Mouse (Mus musculus): ENCODE measurements around the gene Clec12a. TPM values are rescaled to one million over a fixed set of nuclear protein-coding genes. Genes with fewer than 3 reads are reported as not detected.
"Not testable (repeated sequence)": the region's sequence is repeated elsewhere in the genome, so short reads cannot be mapped to it uniquely, and the experiment has no call there.

Clec12a gene
- 1.7 and 2.7 TPM in 2 replicates for polyA plus RNA-seq (2014; fragmentation: Nextera tagmentation; extraction: Ambion mirVana)

DNA sequence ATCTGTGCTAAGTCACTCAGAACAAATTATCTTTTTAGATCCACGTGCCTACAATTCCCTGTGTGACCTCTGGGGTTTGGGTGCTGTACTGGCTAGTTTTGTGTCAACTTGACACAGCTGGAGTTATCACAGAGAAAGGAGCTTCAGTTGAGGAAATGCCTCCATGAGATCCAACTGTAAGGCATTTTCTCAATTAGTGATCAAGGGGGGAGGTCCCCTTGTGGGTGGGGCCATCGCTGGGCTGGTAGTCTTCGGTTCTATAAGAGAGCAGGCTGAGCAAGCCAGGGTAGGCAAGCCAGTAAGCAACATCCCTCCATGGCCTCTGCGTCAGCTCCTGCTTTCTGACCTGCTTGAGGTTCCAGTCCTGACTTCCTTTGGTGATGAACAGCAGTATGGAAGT is at the start of gene Clec12a:
TSS of gene Clec12a (plus strand) at position 301 of the 400 bp plus-strand sequence.
- WGBS, result 68% methylated on average over 4 of the region's 4 CpGs
- not testable (repeated sequence) for H3K4me3 ChIP-seq (ENCODE audit: low read depth, low read length); ATAC-seq (replicated peaks; ENCODE audit: low FRiP score)

DNA sequence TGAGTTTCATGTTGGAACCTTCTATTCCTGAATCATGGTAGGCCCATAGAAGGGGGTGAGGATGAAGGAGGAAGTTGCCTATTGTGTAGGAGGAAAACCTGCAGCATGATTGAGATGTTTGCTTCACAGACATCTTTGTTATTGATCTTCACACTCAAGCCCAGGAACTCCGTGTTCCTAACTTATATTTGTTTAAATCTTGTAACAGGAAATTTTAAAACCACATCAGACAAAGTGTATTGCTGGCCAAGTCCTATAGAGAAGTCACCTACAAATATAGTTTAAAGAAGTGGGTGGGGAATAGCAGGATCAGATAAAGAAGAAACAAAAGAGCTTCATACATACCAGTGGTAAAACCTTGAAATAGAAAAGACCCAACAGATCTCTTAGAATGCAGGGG is 38.3 kb upstream of the Clec12a start:
- no peak overlapping the region for H3K27ac ChIP-seq (ENCODE audit: low read depth, low read length)
- no peak overlapping the region for H3K4me3 ChIP-seq (ENCODE audit: low read depth, low read length)
- WGBS, result 41% methylated on average over 1 of the region's 1 CpGs
- no peaks in the 10 kb centered on the region for H3K9me3 ChIP-seq (ENCODE audit: control insufficient read depth, low read length)
- no peak overlapping the region for H3K4me2 ChIP-seq
- H3K4me1 ChIP-seq (replicated peaks; ENCODE audit: control insufficient read depth, insufficient read depth, low read length), result no peaks in the 10 kb centered on the region
- no peak overlapping the region for H3K9ac ChIP-seq (ENCODE audit: low read depth, low read length)
- H3K27me3 ChIP-seq (replicated peaks; ENCODE audit: control insufficient read depth, insufficient read depth, low read length), result no peaks in the 10 kb centered on the region
- DNase-seq (ENCODE audit: low spot score), result no peak
- no peak for ATAC-seq (replicated peaks; ENCODE audit: low FRiP score)
- H3K36me3 ChIP-seq (ENCODE audit: control insufficient read depth, insufficient read depth, low read length), result no peaks in the 10 kb centered on the region

More for the DNA sequence above, at the start of gene Clec12a:
- H3K9ac ChIP-seq (ENCODE audit: low read depth, low read length); H3K27ac ChIP-seq (ENCODE audit: low read depth, low read length); H3K9me3 ChIP-seq (ENCODE audit: control insufficient read depth, low read length); DNase-seq (ENCODE audit: low spot score); H3K4me1 ChIP-seq (replicated peaks; ENCODE audit: control insufficient read depth, insufficient read depth, low read length); H3K36me3 ChIP-seq (ENCODE audit: control insufficient read depth, insufficient read depth, low read length); H3K27me3 ChIP-seq (replicated peaks; ENCODE audit: control insufficient read depth, insufficient read depth, low read length); H3K4me2 ChIP-seq: not testable (repeated sequence)

DNA sequence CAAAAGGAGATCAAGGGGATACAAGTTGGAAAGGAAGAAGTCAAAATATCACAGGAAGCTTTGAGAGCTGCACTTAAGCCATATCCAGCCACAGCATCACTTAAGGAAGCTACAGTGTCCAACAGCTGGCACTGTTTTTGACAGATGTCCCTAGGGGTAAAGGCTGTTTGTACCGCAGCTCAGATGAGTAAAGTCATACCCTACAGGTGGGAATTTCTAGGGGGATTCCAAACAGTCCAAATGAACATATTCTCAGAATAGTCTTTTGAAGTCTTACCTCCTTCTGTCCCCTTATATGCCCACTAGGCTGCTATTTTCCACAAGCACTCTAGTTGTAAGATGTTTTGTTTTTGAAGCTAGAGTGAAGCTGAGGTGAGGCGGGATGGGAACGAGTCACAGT is 30.0 kb upstream of the Clec12a start:
- no peak for DNase-seq (ENCODE audit: low spot score)
- Histone ChIP-seq H3K27me3 (replicated peaks; ENCODE audit: control insufficient read depth, insufficient read depth, low read length) (no peaks in the 10 kb centered on the region), H3K9me3 (ENCODE audit: control insufficient read depth, low read length) (no peaks in the 10 kb centered on the region), H3K27ac (ENCODE audit: low read depth, low read length) (no peak overlapping the region), H3K4me1 (replicated peaks; ENCODE audit: control insufficient read depth, insufficient read depth, low read length) (no peaks in the 10 kb centered on the region), H3K36me3 (ENCODE audit: control insufficient read depth, insufficient read depth, low read length) (no peaks in the 10 kb centered on the region), H3K9ac (ENCODE audit: low read depth, low read length) (no peak overlapping the region), H3K4me3 (ENCODE audit: low read depth, low read length) (no peak overlapping the region), H3K4me2 (no peak overlapping the region)
- ATAC-seq (replicated peaks; ENCODE audit: low FRiP score), result no peak
- 81% methylated on average over 3 of the region's 3 CpGs for WGBS

DNA sequence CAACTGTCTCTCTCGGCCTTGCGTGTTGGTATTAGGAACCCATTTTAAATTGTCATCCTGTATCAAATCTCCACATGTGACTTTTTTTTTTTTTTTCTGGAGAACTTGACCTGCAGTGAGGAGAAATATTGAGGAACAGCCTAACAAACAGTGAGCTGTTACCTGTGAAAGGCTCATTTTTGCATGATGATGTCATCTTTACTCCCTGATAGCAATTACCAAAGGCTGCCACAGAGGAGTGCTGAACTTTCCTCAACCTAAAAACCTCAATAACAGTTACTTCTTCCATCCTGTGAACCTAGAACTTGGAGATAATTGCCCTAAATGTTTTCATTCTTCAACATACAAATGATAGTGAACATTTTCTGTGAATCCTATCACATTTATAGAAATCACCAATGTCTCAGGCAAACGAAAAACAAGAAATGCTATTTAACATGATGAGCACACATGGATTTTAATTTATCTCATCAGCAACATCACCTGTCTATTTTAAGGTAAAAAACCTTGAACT is 27.8 kb upstream of the Clec12a start:
- WGBS, result 76% methylated on average over 3 of the region's 3 CpGs
- H3K27ac ChIP-seq (ENCODE audit: low read depth, low read length), result no peak overlapping the region
- no peak for ATAC-seq (replicated peaks; ENCODE audit: low FRiP score)
- H3K4me3 ChIP-seq (ENCODE audit: low read depth, low read length), result no peak overlapping the region
- H3K36me3 ChIP-seq (ENCODE audit: control insufficient read depth, insufficient read depth, low read length), result no peaks in the 10 kb centered on the region
- no peaks in the 10 kb centered on the region for H3K27me3 ChIP-seq (replicated peaks; ENCODE audit: control insufficient read depth, insufficient read depth, low read length)
- no peak overlapping the region for H3K4me2 ChIP-seq
- H3K4me1 ChIP-seq (replicated peaks; ENCODE audit: control insufficient read depth, insufficient read depth, low read length), result no peaks in the 10 kb centered on the region
- no peaks in the 10 kb centered on the region for H3K9me3 ChIP-seq (ENCODE audit: control insufficient read depth, low read length)
- no peak overlapping the region for H3K9ac ChIP-seq (ENCODE audit: low read depth, low read length)
- DNase-seq (ENCODE audit: low spot score), result no peak

DNA sequence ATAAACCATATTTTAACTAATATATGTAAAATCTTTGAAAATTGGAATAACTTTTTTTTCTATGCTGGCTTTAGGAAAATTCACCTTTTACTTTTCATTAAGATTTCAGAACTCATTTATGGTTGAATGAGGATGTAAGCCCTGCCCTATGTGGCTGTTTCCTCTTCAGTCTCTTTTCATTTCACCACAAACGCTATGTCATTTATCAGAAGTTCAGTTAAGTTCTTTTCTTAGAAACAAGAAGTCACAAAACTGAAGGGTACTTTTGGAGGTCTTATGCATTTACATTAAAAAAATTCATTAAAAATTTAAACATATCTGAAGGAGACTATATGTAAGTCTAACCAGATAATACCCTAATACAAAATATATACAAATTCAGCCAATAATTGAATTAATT is 26.8 kb upstream of the Clec12a start:
- no peaks in the 10 kb centered on the region for H3K4me1 ChIP-seq (replicated peaks; ENCODE audit: control insufficient read depth, insufficient read depth, low read length)
- H3K4me2 ChIP-seq, result no peak overlapping the region
- no peak overlapping the region for H3K4me3 ChIP-seq (ENCODE audit: low read depth, low read length)
- no peaks in the 10 kb centered on the region for H3K27me3 ChIP-seq (replicated peaks; ENCODE audit: control insufficient read depth, insufficient read depth, low read length)
- no peak overlapping the region for H3K27ac ChIP-seq (ENCODE audit: low read depth, low read length)
- no peaks in the 10 kb centered on the region for H3K36me3 ChIP-seq (ENCODE audit: control insufficient read depth, insufficient read depth, low read length)
- DNase-seq (ENCODE audit: low spot score), result no peak
- no peak overlapping the region for H3K9ac ChIP-seq (ENCODE audit: low read depth, low read length)
- 32% methylated on average over 1 of the region's 1 CpGs for WGBS
- no peaks in the 10 kb centered on the region for H3K9me3 ChIP-seq (ENCODE audit: control insufficient read depth, low read length)
- no peak for ATAC-seq (replicated peaks; ENCODE audit: low FRiP score)

DNA sequence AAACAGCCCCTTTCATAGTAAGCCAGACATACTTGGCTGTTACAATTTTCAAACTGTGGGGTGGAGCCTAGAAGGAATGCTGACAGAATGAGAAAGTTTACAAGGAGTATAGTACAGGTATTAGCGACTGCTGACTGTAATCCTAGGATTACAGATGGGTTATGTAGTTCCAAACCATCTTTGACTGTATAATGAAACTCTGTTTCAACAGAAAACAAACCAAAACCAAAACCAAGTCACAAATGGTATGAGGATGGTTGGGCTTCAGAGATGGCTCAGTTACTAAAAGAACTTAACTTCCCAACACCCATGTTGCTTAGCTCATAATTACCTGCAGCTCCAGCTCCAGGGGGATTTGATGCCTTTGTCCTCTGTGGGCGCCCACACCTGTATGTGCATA is 26.0 kb upstream of the Clec12a start:
- WGBS, result 70% methylated on average over 2 of the region's 2 CpGs
- no peak overlapping the region for H3K27ac ChIP-seq (ENCODE audit: low read depth, low read length)
- ATAC-seq (replicated peaks; ENCODE audit: low FRiP score), result no peak

DNA sequence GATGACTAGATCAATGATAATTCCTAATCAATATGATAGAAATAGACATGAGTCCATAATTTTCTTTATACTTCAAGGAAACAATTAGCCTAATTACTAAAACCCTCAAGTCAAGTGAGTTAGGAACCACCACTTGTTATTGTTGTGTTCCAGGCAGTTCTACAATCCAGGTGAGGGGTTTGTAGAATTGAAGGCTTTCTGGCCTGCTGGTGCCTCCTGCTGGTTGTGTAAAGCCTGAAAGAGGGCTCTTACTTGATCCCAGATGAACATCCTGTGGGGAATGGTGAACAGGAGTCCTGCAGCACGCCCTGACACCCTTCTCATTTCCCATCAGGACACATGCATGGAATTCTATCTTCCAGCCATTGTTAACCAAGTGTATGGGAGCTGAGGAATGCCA is 24.1 kb upstream of the Clec12a start:
- 39% methylated on average over 1 of the region's 1 CpGs for WGBS
- H3K27me3 ChIP-seq (replicated peaks; ENCODE audit: control insufficient read depth, insufficient read depth, low read length), result no peaks in the 10 kb centered on the region
- H3K36me3 ChIP-seq (ENCODE audit: control insufficient read depth, insufficient read depth, low read length), result no peaks in the 10 kb centered on the region
- H3K4me1 ChIP-seq (replicated peaks; ENCODE audit: control insufficient read depth, insufficient read depth, low read length), result no peaks in the 10 kb centered on the region
- H3K4me2 ChIP-seq, result no peak overlapping the region
- ATAC-seq (replicated peaks; ENCODE audit: low FRiP score) (no peak), DNase-seq (ENCODE audit: low spot score) (no peak)
- no peak overlapping the region for H3K4me3 ChIP-seq (ENCODE audit: low read depth, low read length)
- H3K9ac ChIP-seq (ENCODE audit: low read depth, low read length), result no peak overlapping the region
- H3K9me3 ChIP-seq (ENCODE audit: control insufficient read depth, low read length), result no peaks in the 10 kb centered on the region
- H3K27ac ChIP-seq (ENCODE audit: low read depth, low read length), result no peak overlapping the region

More for the DNA sequence above, 26.0 kb upstream of the Clec12a start:
- H3K9me3 ChIP-seq (ENCODE audit: control insufficient read depth, low read length), result no peaks in the 10 kb centered on the region
- H3K4me3 ChIP-seq (ENCODE audit: low read depth, low read length), result no peak overlapping the region
- no peak overlapping the region for H3K9ac ChIP-seq (ENCODE audit: low read depth, low read length)
- no peak for DNase-seq (ENCODE audit: low spot score)
- H3K27me3 ChIP-seq (replicated peaks; ENCODE audit: control insufficient read depth, insufficient read depth, low read length), result no peaks in the 10 kb centered on the region
- H3K4me1 ChIP-seq (replicated peaks; ENCODE audit: control insufficient read depth, insufficient read depth, low read length), result no peaks in the 10 kb centered on the region
- no peaks in the 10 kb centered on the region for H3K36me3 ChIP-seq (ENCODE audit: control insufficient read depth, insufficient read depth, low read length)
- H3K4me2 ChIP-seq, result no peak overlapping the region

DNA sequence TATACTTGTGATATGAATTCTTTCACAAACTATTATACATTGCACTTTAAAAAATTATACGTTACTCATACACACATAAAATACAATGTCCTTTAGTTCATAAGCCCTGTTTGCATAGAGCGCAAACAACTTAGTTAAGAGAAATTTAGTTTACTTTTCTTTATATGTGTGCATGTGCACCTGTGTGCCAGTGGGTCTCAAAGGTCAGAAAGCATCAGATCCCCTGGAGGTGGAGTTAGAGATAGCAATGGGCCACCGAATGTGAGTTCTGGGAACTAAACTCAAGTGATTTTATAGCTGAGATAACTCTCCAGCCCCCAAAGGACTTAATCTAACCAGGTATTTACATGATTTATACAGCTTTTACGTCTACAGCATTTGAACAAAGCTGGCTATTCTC is 23.2 kb upstream of the Clec12a start:
- H3K9ac ChIP-seq (ENCODE audit: low read depth, low read length), result no peak overlapping the region
- no peaks in the 10 kb centered on the region for H3K36me3 ChIP-seq (ENCODE audit: control insufficient read depth, insufficient read depth, low read length)

DNA sequence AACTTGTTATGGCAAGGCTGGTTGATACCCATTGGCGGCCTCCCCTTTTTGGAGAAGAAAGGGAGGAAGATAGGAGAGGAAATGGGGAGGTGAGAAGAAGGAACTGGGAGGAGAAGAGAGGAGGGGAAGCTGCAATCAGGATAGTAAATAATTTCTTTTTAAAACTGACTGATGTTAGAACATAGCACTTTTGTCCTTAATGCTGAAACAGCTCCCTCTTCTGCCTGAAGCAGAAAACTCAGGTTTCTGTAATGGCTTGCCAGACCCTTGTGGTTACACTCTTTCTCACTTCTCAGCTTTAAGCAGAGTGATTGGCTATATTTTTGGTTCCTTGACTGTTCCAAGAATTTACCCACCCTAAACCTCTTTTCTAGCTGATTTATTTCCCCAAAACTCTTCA is 16.5 kb upstream of the Clec12a start:
- DNase-seq (ENCODE audit: low spot score) (no peak), ATAC-seq (replicated peaks; ENCODE audit: low FRiP score) (no peak)
- no peak overlapping the region for H3K9ac ChIP-seq (ENCODE audit: low read depth, low read length)
- H3K4me3 ChIP-seq (ENCODE audit: low read depth, low read length), result no peak overlapping the region
- no peaks in the 10 kb centered on the region for H3K9me3 ChIP-seq (ENCODE audit: control insufficient read depth, low read length)
- H3K4me2 ChIP-seq, result no peak overlapping the region
- no peaks in the 10 kb centered on the region for H3K36me3 ChIP-seq (ENCODE audit: control insufficient read depth, insufficient read depth, low read length)
- no peaks in the 10 kb centered on the region for H3K4me1 ChIP-seq (replicated peaks; ENCODE audit: control insufficient read depth, insufficient read depth, low read length)
- 45% methylated on average over 1 of the region's 1 CpGs for WGBS
- no peak overlapping the region for H3K27ac ChIP-seq (ENCODE audit: low read depth, low read length)
- no peaks in the 10 kb centered on the region for H3K27me3 ChIP-seq (replicated peaks; ENCODE audit: control insufficient read depth, insufficient read depth, low read length)

More for the DNA sequence above, 23.2 kb upstream of the Clec12a start:
- Histone ChIP-seq H3K27ac (ENCODE audit: low read depth, low read length) (no peak overlapping the region), H3K27me3 (replicated peaks; ENCODE audit: control insufficient read depth, insufficient read depth, low read length) (no peaks in the 10 kb centered on the region), H3K4me2 (no peak overlapping the region), H3K9me3 (ENCODE audit: control insufficient read depth, low read length) (no peaks in the 10 kb centered on the region), H3K4me1 (replicated peaks; ENCODE audit: control insufficient read depth, insufficient read depth, low read length) (no peaks in the 10 kb centered on the region), H3K4me3 (ENCODE audit: low read depth, low read length) (no peak overlapping the region)
- ATAC-seq (replicated peaks; ENCODE audit: low FRiP score) (no peak), DNase-seq (ENCODE audit: low spot score) (no peak)
- 68% methylated on average over 4 of the region's 4 CpGs for WGBS
